ENCODE assay signal across 21 mouse cellular contexts in the genomic region with DNA sequence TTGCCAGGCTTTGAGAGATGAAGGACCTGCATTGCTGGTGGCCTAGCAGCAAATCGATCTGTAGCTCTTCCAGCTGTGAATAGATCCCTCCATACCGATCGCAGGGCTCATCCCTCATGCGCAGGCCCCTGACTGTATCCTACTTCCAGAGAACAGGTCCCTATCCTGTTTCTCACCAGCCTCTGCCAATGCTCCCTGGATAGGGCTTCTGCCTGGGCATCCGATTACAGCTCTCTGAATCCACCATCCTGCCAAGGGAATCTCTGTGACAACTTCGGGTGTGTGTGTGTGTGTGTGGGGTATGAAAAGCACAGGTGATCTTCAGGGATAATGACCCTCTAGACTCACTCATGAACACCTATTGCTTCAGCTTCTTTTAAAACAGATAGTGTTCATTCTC.
"Had no signal": no experiment of that assay in that cellular context is flagged by ENCODE, and none has a peak within 500 bp of the region (broad histone marks: within the 10 kb centered on the region; RNA-seq: fewer than 3 reads in every experiment).

No protein-coding gene starts in this region.

- DNase-seq: kidney, adult 2 months; kidney, postnatal 25 days; liver; lung, adult 18-20 months; lung, postnatal 10 days; lung, postnatal 4 days; retina, postnatal 1 day; right cerebral cortex, postnatal 25 days; thymus, adult 18-20 months; thymus, postnatal 36 days had no signal

- H3K9ac ChIP-seq: limb, embryonic 13.5 days; liver, embryonic 12.5 days; liver, embryonic 15.5 days; lung, embryonic 15.5 days; midbrain, embryonic 12.5 days; neural tube, embryonic 13.5 days had no signal

- H3K27me3 ChIP-seq: limb, embryonic 13.5 days; liver, embryonic 12.5 days; liver, embryonic 15.5 days; lung, embryonic 15.5 days; midbrain, embryonic 12.5 days; neural tube, embryonic 13.5 days had no signal

- H3K4me3 ChIP-seq: limb, embryonic 10.5 days; limb, embryonic 13.5 days; liver, embryonic 12.5 days; liver, embryonic 15.5 days; lung, embryonic 15.5 days; midbrain, embryonic 12.5 days; myocyte; neural tube, embryonic 13.5 days had no signal

- H3K9me3 ChIP-seq: limb, embryonic 10.5 days; limb, embryonic 13.5 days; liver, embryonic 12.5 days; liver, embryonic 15.5 days; lung, embryonic 15.5 days; midbrain, embryonic 12.5 days; neural tube, embryonic 13.5 days had no signal

- ATAC-seq: liver, embryonic 12.5 days; midbrain, embryonic 16.5 days had no signal

- H3K36me3 ChIP-seq: limb, embryonic 10.5 days; limb, embryonic 13.5 days; liver, embryonic 12.5 days; liver, embryonic 15.5 days; lung, embryonic 15.5 days; midbrain, embryonic 12.5 days; neural tube, embryonic 13.5 days had no signal

- H3K4me2 ChIP-seq: limb, embryonic 13.5 days; liver, embryonic 12.5 days; liver, embryonic 15.5 days; lung, embryonic 15.5 days; midbrain, embryonic 12.5 days; neural tube, embryonic 13.5 days had no signal

- H3K27ac ChIP-seq: kidney, postnatal 0 days; limb, embryonic 10.5 days; limb, embryonic 13.5 days; liver, embryonic 12.5 days; liver, embryonic 15.5 days; lung, embryonic 15.5 days; midbrain, embryonic 12.5 days; neural tube, embryonic 13.5 days; stomach, postnatal 0 days had no signal
